Mouse (Mus musculus) erythroblast, embryonic 14.5 days (primary cell): ENCODE results near the gene Ppp2r2d. TPM values are rescaled to one million over a fixed set of nuclear protein-coding genes. Genes with fewer than 3 reads are reported as not detected.

Experiments used
- H3K27me3 ChIP-seq: 2 replicates; pipeline ENCODE4 v1.6.1; 2012; ENCODE audit warnings: inconsistent platforms; ENCODE audit not compliant: control insufficient read depth
- H3K36me3 ChIP-seq: 2 replicates; pipeline ENCODE4 v1.6.1; 2012; ENCODE audit warnings: mild to moderate bottlenecking, inconsistent platforms; ENCODE audit not compliant: control insufficient read depth
- H3K4me1 ChIP-seq: 2 replicates; pipeline ENCODE4 v1.6.1; 2012; ENCODE audit warnings: inconsistent platforms; ENCODE audit not compliant: control insufficient read depth
- H3K4me3 ChIP-seq: replicated peaks from 2 replicates; pipeline ENCODE3; 2012; ENCODE audit warnings: moderate library complexity, mild to moderate bottlenecking, inconsistent platforms
- H3K9me3 ChIP-seq: 2 replicates; pipeline ENCODE4 v1.6.1; 2012; ENCODE audit warnings: low read length, inconsistent platforms, mixed read lengths; ENCODE audit not compliant: control insufficient read depth
- GATA1 ChIP-seq: IDR thresholded peaks from 2 replicates; pipeline ENCODE4 v1.6.1; 2012; ENCODE audit warnings: low read length, inconsistent platforms, mixed read lengths
- TAL1 ChIP-seq: IDR thresholded peaks from 3 replicates; pipeline ENCODE4 v1.6.1; 2012; ENCODE audit warnings: low read length, inconsistent platforms, mixed read lengths
- polyA plus RNA-seq: library from polyadenylated mRNA; stranded (reverse); fragments of >175 nt; gene quantifications from 2 replicates; pipeline ENCODE4 v1.2.3, GENCODE M21; 2012

Ppp2r2d gene
- polyA plus RNA-seq, 1 experiment = 1.9 TPM

GRCm38 (mm10) chr7:138853417-138854031 is 7.6 kb downstream of the Ppp2r2d start:
- peaks cover 79% of the 10 kb centered on the region for H3K36me3 ChIP-seq
- TF ChIP-seq GATA1 = no peak
- no peak for TF ChIP-seq TAL1

GRCm38 (mm10) chr7:138854201-138854600 is 8.3 kb downstream of the Ppp2r2d start:
- Histone ChIP-seq H3K4me1 (peaks cover 7% of the 10 kb centered on the region), H3K27me3 (no peaks in the 10 kb centered on the region), H3K4me3 (no peak overlapping the region), H3K36me3 (peaks cover 79% of the 10 kb centered on the region), H3K9me3 (no peaks in the 10 kb centered on the region)
- TF ChIP-seq TAL1 (no peak), GATA1 (no peak)

More at GRCm38 (mm10) chr7:138853417-138854031, 7.6 kb downstream of the Ppp2r2d start:
- Histone ChIP-seq H3K4me3 (no peak overlapping the region), H3K4me1 (peaks cover 9% of the 10 kb centered on the region), H3K9me3 (no peaks in the 10 kb centered on the region), H3K27me3 (no peaks in the 10 kb centered on the region)

GRCm38 (mm10) chr7:138856670-138857069 is 10.8 kb downstream of the Ppp2r2d start:
- Histone ChIP-seq H3K36me3 (peaks cover 75% of the 10 kb centered on the region), H3K9me3 (no peaks in the 10 kb centered on the region), H3K4me1 (no peaks in the 10 kb centered on the region; the same call in 1 of the 2 replicates), H3K4me3 (no peak overlapping the region), H3K27me3 (no peaks in the 10 kb centered on the region)
- TF ChIP-seq GATA1 (no peak), TAL1 (no peak)

- no peaks in the 10 kb centered on the region for H3K27me3 ChIP-seq
- H3K36me3 ChIP-seq = peaks cover 63% of the 10 kb centered on the region
- H3K4me3 ChIP-seq = no peak overlapping the region
- TF ChIP-seq TAL1 (no peak), GATA1 (no peak)
- H3K9me3 ChIP-seq = no peaks in the 10 kb centered on the region
- peaks cover 2% of the 10 kb centered on the region; the same call in 1 of the 2 replicates for H3K4me1 ChIP-seq
Observed at GRCm38 (mm10) chr7:138863950-138864572, 18.2 kb downstream of the Ppp2r2d start.

GRCm38 (mm10) chr7:138864776-138865175 is 18.9 kb downstream of the Ppp2r2d start:
- Histone ChIP-seq H3K36me3 (peaks cover 66% of the 10 kb centered on the region), H3K9me3 (no peaks in the 10 kb centered on the region), H3K4me1 (peaks cover 2% of the 10 kb centered on the region; the same call in 1 of the 2 replicates), H3K27me3 (no peaks in the 10 kb centered on the region), H3K4me3 (no peak overlapping the region)
- TF ChIP-seq TAL1 (no peak), GATA1 (no peak)

GRCm38 (mm10) chr7:138867286-138867685 is 21.4 kb downstream of the Ppp2r2d start:
- Histone ChIP-seq H3K4me1 (peaks cover 2% of the 10 kb centered on the region; the same call in 1 of the 2 replicates), H3K4me3 (no peak overlapping the region), H3K9me3 (no peaks in the 10 kb centered on the region), H3K36me3 (peaks cover 73% of the 10 kb centered on the region), H3K27me3 (no peaks in the 10 kb centered on the region)
- TF ChIP-seq GATA1 (no peak), TAL1 (no peak)

- TF ChIP-seq GATA1 = no peak
- no peak for TF ChIP-seq TAL1
- no peaks in the 10 kb centered on the region for H3K9me3 ChIP-seq
- no peaks in the 10 kb centered on the region for H3K27me3 ChIP-seq
- H3K36me3 ChIP-seq = peaks cover 78% of the 10 kb centered on the region
- no peak overlapping the region for H3K4me3 ChIP-seq
- H3K4me1 ChIP-seq = peaks cover 2% of the 10 kb centered on the region; the same call in 1 of the 2 replicates
Observed at GRCm38 (mm10) chr7:138868316-138868715, 22.4 kb downstream of the Ppp2r2d start.

- Histone ChIP-seq H3K9me3 (no peaks in the 10 kb centered on the region), H3K4me1 (no peaks in the 10 kb centered on the region), H3K4me3 (no peak overlapping the region), H3K27me3 (no peaks in the 10 kb centered on the region), H3K36me3 (peaks cover 95% of the 10 kb centered on the region)
- no peak for TF ChIP-seq GATA1
- TF ChIP-seq TAL1 = no peak
Observed at GRCm38 (mm10) chr7:138872956-138873355, 27.1 kb downstream of the Ppp2r2d start.

- Histone ChIP-seq H3K4me1 (no peaks in the 10 kb centered on the region), H3K36me3 (peaks cover 98% of the 10 kb centered on the region), H3K27me3 (no peaks in the 10 kb centered on the region), H3K4me3 (no peak overlapping the region), H3K9me3 (no peaks in the 10 kb centered on the region)
- TF ChIP-seq GATA1 (no peak), TAL1 (no peak)
Observed at GRCm38 (mm10) chr7:138875031-138875430, 29.2 kb downstream of the Ppp2r2d start.

- Histone ChIP-seq H3K4me3 (no peak overlapping the region), H3K4me1 (no peaks in the 10 kb centered on the region), H3K27me3 (no peaks in the 10 kb centered on the region), H3K36me3 (peaks cover 66% of the 10 kb centered on the region), H3K9me3 (no peaks in the 10 kb centered on the region)
- TF ChIP-seq GATA1 (no peak), TAL1 (no peak)
Observed at GRCm38 (mm10) chr7:138883724-138884123, 37.8 kb downstream of the Ppp2r2d start.
